Mouse (Mus musculus) forebrain, postnatal 0 days (tissue): ENCODE measurements around the gene Nop2. TPM values are rescaled to one million over a fixed set of nuclear protein-coding genes. Genes with fewer than 3 reads are reported as not detected.
"Not testable (repeated sequence)": the region's sequence is repeated elsewhere in the genome, so short reads cannot be mapped to it uniquely, and the experiment has no call there.

Experiments
- ATAC-seq: fragments of 200-750 bp; cut with Nextera tagmentation; 2 replicates; pipeline ENCODE4 v1.8.0; 2017; ENCODE audit warnings: mild to moderate bottlenecking, moderate library complexity
- DNase-seq: peaks from one replicate; pipeline ENCODE4 v3.0.0-alpha.2; 2015
- H3K27ac ChIP-seq: fragments of 300-500 bp; sonication (generic); 2 replicates; pipeline ENCODE4 v1.5.1; 2014; ENCODE audit warnings: low read depth, mild to moderate bottlenecking, antibody characterized with exemption, low read length, moderate library complexity, mixed read lengths
- H3K27me3 ChIP-seq: fragments of 300-500 bp; sonication (generic); 2 replicates; pipeline ENCODE4 v1.6.1; 2014; ENCODE audit warnings: mild to moderate bottlenecking, low read length, mixed read lengths; ENCODE audit not compliant: insufficient read depth
- H3K36me3 ChIP-seq: fragments of 300-500 bp; sonication (generic); 2 replicates; pipeline ENCODE4 v1.6.1; 2014; ENCODE audit warnings: mild to moderate bottlenecking, moderate library complexity; ENCODE audit not compliant: insufficient read depth
- H3K4me1 ChIP-seq: fragments of 300-500 bp; sonication (generic); 2 replicates; pipeline ENCODE4 v1.6.1; 2014; ENCODE audit warnings: antibody characterized with exemption; ENCODE audit not compliant: insufficient read depth
- H3K4me2 ChIP-seq: fragments of 300-500 bp; sonication (generic); 2 replicates; pipeline ENCODE4 v1.6.1; 2014; ENCODE audit warnings: low read depth, mild to moderate bottlenecking, moderate library complexity
- H3K4me3 ChIP-seq: fragments of 300-500 bp; sonication (generic); 2 replicates; pipeline ENCODE4 v1.5.1; 2014; ENCODE audit warnings: low read depth, low read length, mixed read lengths
- H3K9ac ChIP-seq: fragments of 300-500 bp; sonication (generic); 2 replicates; pipeline ENCODE4 v1.6.1; 2014; ENCODE audit warnings: mild to moderate bottlenecking
- H3K9me3 ChIP-seq: fragments of 300-500 bp; sonication (generic); 2 replicates; pipeline ENCODE4 v1.6.1; 2016; ENCODE audit warnings: low read length
- CTCF ChIP-seq: sonication (generic); IDR thresholded peaks from 2 replicates; pipeline ENCODE4 v1.5.1; 2016; ENCODE audit warnings: antibody characterized with exemption, control low read depth, low read depth
- WGBS: fragments of 180-500 bp; shearing (Covaris S2); extraction: QIAGEN DNeasy Blood & Tissue Kit; methylation state at CpG from one replicate; pipeline ENCODE4 v1.1.7; 2014; 5-methylcytosine and 5-hydroxymethylcytosine counted together
- polyA plus RNA-seq: library from polyadenylated mRNA; unstranded; fragments of >200 nt; fragmentation: Nextera tagmentation; extraction: Ambion mirVana; gene quantifications from 2 replicates; pipeline ENCODE4 v1.2.1, GENCODE M21; 2015
- total RNA-seq: library from RNA; depleted of rRNA; stranded (reverse); fragments of >200 nt; gene quantifications from 2 replicates; pipeline ENCODE4 v1.2.3, GENCODE M21; 2014

The Nop2 gene
- total and polyA plus RNA-seq, 2 experiments from 2014 or later = 43.5 to 56.0 TPM

DNA sequence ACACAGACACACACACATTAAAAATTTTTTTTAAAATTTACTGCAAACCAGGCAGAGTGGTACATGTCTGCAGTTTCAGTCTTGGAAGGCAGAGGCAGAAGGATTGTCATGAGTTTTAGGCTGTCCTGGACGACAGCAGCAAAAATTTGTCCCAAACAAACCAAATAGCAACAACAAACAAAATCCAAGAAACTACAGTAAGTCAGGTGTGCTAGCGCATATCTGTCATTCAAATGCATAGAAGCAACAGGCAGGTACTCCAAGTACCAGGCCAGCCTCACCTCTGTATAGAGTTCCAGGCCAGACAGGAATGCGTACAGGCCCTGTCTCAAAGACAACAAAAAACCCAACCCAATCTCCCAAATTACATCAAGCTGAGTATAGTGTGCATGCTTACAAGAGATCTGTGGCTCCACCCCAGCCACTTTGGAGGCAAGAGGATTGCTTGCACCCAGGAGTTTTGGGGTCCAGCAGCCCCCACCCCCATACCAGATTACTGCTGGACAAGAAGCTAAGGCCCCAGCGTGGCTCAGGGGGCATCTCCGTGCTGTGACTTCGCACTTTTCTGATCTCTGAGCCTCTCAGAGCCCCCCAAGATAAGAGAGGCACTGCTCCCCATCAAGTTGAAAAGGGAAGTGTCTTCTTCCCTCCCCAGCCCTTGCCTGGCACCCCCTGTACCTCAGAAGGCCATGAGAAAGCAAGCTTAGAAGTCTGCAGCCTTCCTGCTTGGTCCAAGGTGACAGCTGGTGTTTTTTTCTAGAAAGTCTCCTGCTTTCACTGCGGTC is 28.3 kb downstream of the Nop2 start:
- no peak overlapping the region for H3K9ac ChIP-seq
- peak overlapping the region; percentile 21; the same call in 1 of the 2 replicates for H3K27ac ChIP-seq
- H3K36me3 ChIP-seq = peaks cover 53% of the 10 kb centered on the region

GRCm38 (mm10) chr6:125160558-125160853 is 28.8 kb downstream of the Nop2 start:
- WGBS = 35% methylated on average over 10 of the region's 10 CpGs
- Histone ChIP-seq H3K4me2 (no peak overlapping the region), H3K27ac (peak overlapping the region; percentile 21; the same call in 1 of the 2 replicates), H3K36me3 (peaks cover 49% of the 10 kb centered on the region), H3K27me3 (no peaks in the 10 kb centered on the region), H3K4me1 (peaks cover 10% of the 10 kb centered on the region), H3K9ac (no peak overlapping the region), H3K9me3 (no peaks in the 10 kb centered on the region), H3K4me3 (no peak overlapping the region)
- ATAC-seq = no peak
- no peak for TF ChIP-seq CTCF
- no peak for DNase-seq

More for the DNA sequence above, 28.3 kb downstream of the Nop2 start:
- Histone ChIP-seq H3K4me2 (no peak overlapping the region), H3K4me3 (no peak overlapping the region), H3K9me3 (no peaks in the 10 kb centered on the region), H3K4me1 (peaks cover 10% of the 10 kb centered on the region), H3K27me3 (no peaks in the 10 kb centered on the region)
- DNase-seq (no peak), ATAC-seq (no peak)
- TF ChIP-seq CTCF = no peak
- WGBS = 80% methylated on average over 7 of the region's 7 CpGs

GRCm38 (mm10) chr6:125160854-125161760 is 29.4 kb downstream of the Nop2 start:
- Histone ChIP-seq H3K27me3 (no peaks in the 10 kb centered on the region), H3K4me2 (no peak overlapping the region), H3K4me1 (peaks cover 10% of the 10 kb centered on the region), H3K4me3 (no peak overlapping the region), H3K9me3 (no peaks in the 10 kb centered on the region), H3K27ac (peak overlapping the region; percentile 29; the same call in 1 of the 2 replicates), H3K36me3 (peaks cover 45% of the 10 kb centered on the region), H3K9ac (no peak overlapping the region)
- no peak for ATAC-seq
- WGBS = 15% methylated on average over 22 of the region's 22 CpGs
- DNase-seq = peak; percentile 31
- TF ChIP-seq CTCF = no peak

DNA sequence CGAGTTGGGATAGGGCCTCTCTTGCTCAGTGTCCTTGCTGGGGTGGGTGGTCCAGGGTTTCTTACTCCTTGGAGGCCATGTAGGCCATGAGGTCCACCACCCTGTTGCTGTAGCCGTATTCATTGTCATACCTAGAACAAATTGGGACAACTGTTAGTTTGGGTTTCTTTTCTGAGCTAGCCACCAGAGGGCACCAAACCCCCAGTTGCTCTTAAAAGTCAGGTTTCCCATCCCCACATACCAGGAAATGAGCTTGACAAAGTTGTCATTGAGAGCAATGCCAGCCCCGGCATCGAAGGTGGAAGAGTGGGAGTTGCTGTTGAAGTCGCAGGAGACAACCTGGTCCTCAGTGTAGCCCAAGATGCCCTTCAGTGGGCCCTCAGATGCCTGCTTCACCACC is 30.3 kb downstream of the Nop2 start:
- ATAC-seq = not testable (repeated sequence)
- peaks cover 12% of the 10 kb centered on the region for H3K4me1 ChIP-seq
- 5% methylated on average over 3 of the region's 5 CpGs for WGBS

GRCm38 (mm10) chr6:125162615-125163305 is 31.1 kb downstream of the Nop2 start:
- peaks cover 33% of the 10 kb centered on the region for H3K36me3 ChIP-seq
- H3K9me3 ChIP-seq, H3K27ac ChIP-seq, H3K27me3 ChIP-seq, ATAC-seq, DNase-seq, H3K9ac ChIP-seq, H3K4me3 ChIP-seq, H3K4me2 ChIP-seq: not testable (repeated sequence)
- WGBS = 76% methylated on average over 11 of the region's 16 CpGs
- H3K4me1 ChIP-seq = peaks cover 17% of the 10 kb centered on the region

More for the DNA sequence above, 30.3 kb downstream of the Nop2 start:
- peak; percentile 74 for TF ChIP-seq CTCF
- not testable (repeated sequence) for H3K27me3 ChIP-seq, H3K9ac ChIP-seq, H3K9me3 ChIP-seq, H3K27ac ChIP-seq, H3K4me2 ChIP-seq, H3K4me3 ChIP-seq
- peaks cover 40% of the 10 kb centered on the region for H3K36me3 ChIP-seq
- DNase-seq = peak; percentile 86

DNA sequence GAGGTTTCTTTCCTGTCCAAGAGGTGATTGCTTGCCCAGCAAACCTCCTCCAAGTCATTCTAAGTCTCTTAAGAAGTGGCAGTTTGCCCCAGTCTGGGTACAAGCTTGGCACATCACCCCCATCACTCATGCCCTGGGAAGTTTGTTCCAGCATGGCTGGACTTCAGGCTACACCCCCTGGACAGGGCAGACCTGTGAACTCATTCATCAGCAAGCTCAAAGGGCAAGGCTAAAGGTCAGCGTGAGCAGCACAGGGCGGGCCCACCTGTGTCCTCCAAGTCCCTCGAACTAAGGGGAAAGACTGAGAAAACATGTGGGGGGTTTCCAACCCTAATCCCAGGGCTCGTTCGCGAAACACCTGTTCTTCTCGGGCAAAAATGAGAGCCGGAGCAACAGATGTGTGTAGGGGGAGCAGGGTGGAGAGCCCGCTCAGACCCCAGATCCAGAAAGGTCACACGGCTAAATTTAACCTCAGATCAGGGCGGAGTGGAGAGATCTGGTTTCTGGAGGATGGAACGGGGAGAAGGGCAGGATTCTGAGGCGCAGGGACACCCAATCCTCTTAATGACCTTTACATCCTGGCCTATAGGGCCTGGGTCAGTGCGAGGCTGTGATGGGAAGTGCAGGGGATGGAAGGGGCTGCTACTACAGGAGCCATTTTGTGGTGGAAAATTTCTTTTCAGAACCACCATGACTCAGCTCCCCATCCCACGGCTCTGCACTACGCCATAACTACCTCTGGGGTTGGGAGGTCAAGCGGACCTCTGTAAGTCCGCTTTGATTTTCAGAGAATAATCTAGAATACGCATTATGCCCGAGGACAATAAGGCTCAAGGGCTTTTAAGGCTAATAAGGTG is 32.3 kb downstream of the Nop2 start:
- Histone ChIP-seq H3K4me3 (peak overlapping the region; percentile 72), H3K9me3 (no peaks in the 10 kb centered on the region), H3K36me3 (peaks cover 32% of the 10 kb centered on the region), H3K4me1 (peaks cover 17% of the 10 kb centered on the region), H3K4me2 (peak overlapping the region; percentile 84), H3K27ac (peak overlapping the region; percentile 80), H3K27me3 (no peaks in the 10 kb centered on the region), H3K9ac (peak overlapping the region; percentile 87)
- DNase-seq (no peak), ATAC-seq (no peak)
- TF ChIP-seq CTCF = no peak
- 3% methylated on average over 20 of the region's 20 CpGs for WGBS
